Mouse (Mus musculus) B cell, adult 2 months (primary cell): ENCODE data around the gene Hook1.
"Not testable (repeated sequence)": the region's sequence is repeated elsewhere in the genome, so short reads cannot be mapped to it uniquely, and the experiment has no call there.

Experiments
- DNase-seq, 2 experiments: peaks; one replicate each; pipeline ENCODE4 v3.0.0; 2022

The Hook1 gene

GRCm38 (mm10) chr4:95966928-95967724 lies at the start of gene Hook1:
Hook1 (plus strand) TSS chr4:95967240.
- DNase-seq, result peak; percentile 91 to 93

- no peak for DNase-seq
Observed at GRCm38 (mm10) chr4:95917703-95918102, 49.3 kb upstream of the Hook1 start.

GRCm38 (mm10) chr4:95920448-95920847 lies 46.6 kb upstream of the Hook1 start:
- DNase-seq, result no peak

GRCm38 (mm10) chr4:95924210-95925184 lies 42.5 kb upstream of the Hook1 start:
- DNase-seq, result peak; percentile 80

GRCm38 (mm10) chr4:95928846-95929245 lies 38.2 kb upstream of the Hook1 start:
- no peak for DNase-seq

GRCm38 (mm10) chr4:95929936-95930335 lies 37.1 kb upstream of the Hook1 start:
- DNase-seq, result no peak

- no peak for DNase-seq
Observed at GRCm38 (mm10) chr4:95931331-95931730, 35.7 kb upstream of the Hook1 start.

- no peak for DNase-seq
Observed at GRCm38 (mm10) chr4:95933801-95934356, 33.2 kb upstream of the Hook1 start.

- DNase-seq, result no peak
Observed at GRCm38 (mm10) chr4:95934384-95935035, 32.5 kb upstream of the Hook1 start.

GRCm38 (mm10) chr4:95938701-95939100 lies 28.3 kb upstream of the Hook1 start:
- no peak for DNase-seq

GRCm38 (mm10) chr4:95947896-95948295 lies 19.1 kb upstream of the Hook1 start:
- no peak for DNase-seq

GRCm38 (mm10) chr4:95953328-95953727 lies 13.7 kb upstream of the Hook1 start:
- no peak for DNase-seq

- not testable (repeated sequence) for DNase-seq
Observed at GRCm38 (mm10) chr4:95982221-95982620, 15.2 kb downstream of the Hook1 start.

GRCm38 (mm10) chr4:96016875-96017274 lies 49.8 kb downstream of the Hook1 start:
- DNase-seq, result no peak

GRCm38 (mm10) chr4:96022803-96023202 lies 55.8 kb downstream of the Hook1 start:
- no peak for DNase-seq

- no peak for DNase-seq
Observed at GRCm38 (mm10) chr4:96028412-96028811, 61.4 kb downstream of the Hook1 start.

- DNase-seq, result no peak
Observed at GRCm38 (mm10) chr4:96060106-96060505, 93.1 kb downstream of the Hook1 start.

- no peak for DNase-seq
Observed at GRCm38 (mm10) chr4:96062045-96062444, 95.0 kb downstream of the Hook1 start.
